Mouse (Mus musculus): ENCODE data around the gene Myo18b. TPM values are rescaled to one million over a fixed set of nuclear protein-coding genes. Genes with fewer than 3 reads are reported as not detected.

Myo18b gene
- polyA plus RNA-seq, 1 experiment from 2014 or later: 1.3 TPM

GRCm38 (mm10) chr5:112687100-112687818 lies 208.9 kb downstream of the Myo18b start:
- peak; percentile 56 for ATAC-seq (ENCODE audit: low read depth)
- Histone ChIP-seq H3K4me3 (ENCODE audit: low read depth, low read length) (no peak overlapping the region), H3K36me3 (ENCODE audit: control insufficient read depth, insufficient read depth, low read length) (no peaks in the 10 kb centered on the region), H3K4me2 (ENCODE audit: low read depth, low read length) (no peak overlapping the region), H3K4me1 (ENCODE audit: control insufficient read depth, insufficient read depth, low read length) (no peaks in the 10 kb centered on the region), H3K9me3 (ENCODE audit: control insufficient read depth, low read length) (no peaks in the 10 kb centered on the region), H3K27ac (ENCODE audit: low read depth, low read length) (no peak overlapping the region), H3K27me3 (ENCODE audit: control insufficient read depth, insufficient read depth, low read length) (no peaks in the 10 kb centered on the region), H3K9ac (replicated peaks; ENCODE audit: low read depth, low read length) (no peak overlapping the region)
- 52% methylated on average over 4 of the region's 4 CpGs for WGBS

- no peak overlapping the region for H3K4me3 ChIP-seq (ENCODE audit: low read depth, low read length)
- no peaks in the 10 kb centered on the region for H3K4me1 ChIP-seq (ENCODE audit: control insufficient read depth, insufficient read depth, low read length)
- H3K27ac ChIP-seq (ENCODE audit: low read depth, low read length): no peak overlapping the region
- H3K9ac ChIP-seq (replicated peaks; ENCODE audit: low read depth, low read length): no peak overlapping the region
- H3K36me3 ChIP-seq (ENCODE audit: control insufficient read depth, insufficient read depth, low read length): no peaks in the 10 kb centered on the region
- peak; percentile 69 for ATAC-seq (ENCODE audit: low read depth)
- no peaks in the 10 kb centered on the region for H3K9me3 ChIP-seq (ENCODE audit: control insufficient read depth, low read length)
- no peaks in the 10 kb centered on the region for H3K27me3 ChIP-seq (ENCODE audit: control insufficient read depth, insufficient read depth, low read length)
- no peak overlapping the region for H3K4me2 ChIP-seq (ENCODE audit: low read depth, low read length)
- 53% methylated on average over 14 of the region's 14 CpGs for WGBS
Observed at GRCm38 (mm10) chr5:112686309-112687099, 209.7 kb downstream of the Myo18b start.

GRCm38 (mm10) chr5:112679251-112679650 lies 216.9 kb downstream of the Myo18b start:
- Histone ChIP-seq H3K4me3 (ENCODE audit: low read depth, low read length) (no peak overlapping the region), H3K36me3 (ENCODE audit: control insufficient read depth, insufficient read depth, low read length) (no peaks in the 10 kb centered on the region), H3K9me3 (ENCODE audit: control insufficient read depth, low read length) (no peaks in the 10 kb centered on the region), H3K27me3 (ENCODE audit: control insufficient read depth, insufficient read depth, low read length) (no peaks in the 10 kb centered on the region), H3K4me2 (ENCODE audit: low read depth, low read length) (no peak overlapping the region), H3K4me1 (ENCODE audit: control insufficient read depth, insufficient read depth, low read length) (peaks cover 7% of the 10 kb centered on the region; the same call in 1 of the 2 replicates), H3K9ac (replicated peaks; ENCODE audit: low read depth, low read length) (no peak overlapping the region), H3K27ac (ENCODE audit: low read depth, low read length) (no peak overlapping the region)
- ATAC-seq (ENCODE audit: low read depth): no peak
- WGBS: 94% methylated on average over 2 of the region's 2 CpGs

DNA sequence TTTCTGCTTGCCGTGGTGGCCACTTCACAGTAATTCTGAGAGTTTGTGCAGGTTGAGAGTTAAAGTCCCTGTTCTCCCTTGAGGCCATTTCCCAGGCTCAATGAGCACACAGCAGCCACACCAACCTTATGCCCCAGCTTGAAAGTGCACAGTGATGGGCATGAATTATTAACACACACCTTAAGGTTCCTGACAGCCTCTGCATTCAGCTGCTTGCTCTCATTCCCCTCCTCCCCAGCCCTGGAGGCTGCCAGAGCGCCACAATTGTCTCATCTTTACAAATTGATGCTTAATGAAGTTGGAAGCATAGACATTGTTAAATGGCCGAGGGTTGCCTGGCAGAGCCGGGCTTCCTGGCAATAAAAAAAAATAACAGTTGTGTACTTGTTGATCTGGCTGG lies 218.0 kb downstream of the Myo18b start:
- H3K36me3 ChIP-seq (ENCODE audit: control insufficient read depth, insufficient read depth, low read length): no peaks in the 10 kb centered on the region
- H3K9ac ChIP-seq (replicated peaks; ENCODE audit: low read depth, low read length): no peak overlapping the region
- H3K4me2 ChIP-seq (ENCODE audit: low read depth, low read length): no peak overlapping the region
- H3K27me3 ChIP-seq (ENCODE audit: control insufficient read depth, insufficient read depth, low read length): no peaks in the 10 kb centered on the region
- no peak for ATAC-seq (ENCODE audit: low read depth)
- WGBS: 17% methylated on average over 4 of the region's 4 CpGs
- no peak overlapping the region for H3K4me3 ChIP-seq (ENCODE audit: low read depth, low read length)
- H3K27ac ChIP-seq (ENCODE audit: low read depth, low read length): peak overlapping the region; percentile 4; the same call in 1 of the 2 replicates
- H3K9me3 ChIP-seq (ENCODE audit: control insufficient read depth, low read length): no peaks in the 10 kb centered on the region
- H3K4me1 ChIP-seq (ENCODE audit: control insufficient read depth, insufficient read depth, low read length): peaks cover 7% of the 10 kb centered on the region; the same call in 1 of the 2 replicates

DNA sequence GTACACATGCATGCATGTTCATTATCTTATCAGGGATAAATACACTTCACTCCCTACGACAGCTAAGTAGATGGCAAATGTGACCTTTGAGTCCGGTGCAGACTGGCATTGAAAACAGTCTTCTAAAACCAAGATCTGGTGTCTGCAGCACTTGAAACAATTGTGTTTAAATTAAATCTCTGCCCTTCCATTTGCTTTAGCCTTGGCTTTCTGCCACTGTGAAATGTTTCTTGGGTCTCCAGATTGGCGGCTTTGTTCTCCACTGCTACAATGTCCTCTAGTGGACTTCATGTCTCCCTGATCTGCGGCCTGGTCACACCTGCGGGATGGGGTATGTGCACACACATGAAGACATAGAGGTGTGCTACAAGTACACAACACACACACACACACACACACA lies 221.4 kb downstream of the Myo18b start:
- Histone ChIP-seq H3K27ac (ENCODE audit: low read depth, low read length) (no peak overlapping the region), H3K27me3 (ENCODE audit: control insufficient read depth, insufficient read depth, low read length) (no peaks in the 10 kb centered on the region), H3K4me3 (ENCODE audit: low read depth, low read length) (no peak overlapping the region), H3K4me2 (ENCODE audit: low read depth, low read length) (no peak overlapping the region), H3K9ac (replicated peaks; ENCODE audit: low read depth, low read length) (no peak overlapping the region), H3K36me3 (ENCODE audit: control insufficient read depth, insufficient read depth, low read length) (no peaks in the 10 kb centered on the region), H3K4me1 (ENCODE audit: control insufficient read depth, insufficient read depth, low read length) (peaks cover 7% of the 10 kb centered on the region; the same call in 1 of the 2 replicates), H3K9me3 (ENCODE audit: control insufficient read depth, low read length) (no peaks in the 10 kb centered on the region)
- 85% methylated on average over 5 of the region's 5 CpGs for WGBS
- no peak for ATAC-seq (ENCODE audit: low read depth)

GRCm38 (mm10) chr5:112672457-112672856 lies 223.7 kb downstream of the Myo18b start:
- WGBS: 51% methylated on average over 7 of the region's 7 CpGs

GRCm38 (mm10) chr5:112671961-112672360 lies 224.2 kb downstream of the Myo18b start:
- no peak for ATAC-seq (ENCODE audit: low read depth)
- H3K36me3 ChIP-seq (ENCODE audit: control insufficient read depth, insufficient read depth, low read length): no peaks in the 10 kb centered on the region
- H3K27ac ChIP-seq (ENCODE audit: low read depth, low read length): no peak overlapping the region
- H3K4me1 ChIP-seq (ENCODE audit: control insufficient read depth, insufficient read depth, low read length): 0 out of 2 replicates have a peak, but pooled peaks cover 2% of the 10 kb centered on the region
- WGBS: 46% methylated on average over 2 of the region's 2 CpGs
- H3K9me3 ChIP-seq (ENCODE audit: control insufficient read depth, low read length): no peaks in the 10 kb centered on the region
- no peaks in the 10 kb centered on the region for H3K27me3 ChIP-seq (ENCODE audit: control insufficient read depth, insufficient read depth, low read length)
- no peak overlapping the region for H3K9ac ChIP-seq (replicated peaks; ENCODE audit: low read depth, low read length)
- H3K4me2 ChIP-seq (ENCODE audit: low read depth, low read length): no peak overlapping the region
- no peak overlapping the region for H3K4me3 ChIP-seq (ENCODE audit: low read depth, low read length)

More at GRCm38 (mm10) chr5:112672457-112672856, 223.7 kb downstream of the Myo18b start:
- no peaks in the 10 kb centered on the region for H3K27me3 ChIP-seq (ENCODE audit: control insufficient read depth, insufficient read depth, low read length)
- H3K9ac ChIP-seq (replicated peaks; ENCODE audit: low read depth, low read length): no peak overlapping the region
- H3K36me3 ChIP-seq (ENCODE audit: control insufficient read depth, insufficient read depth, low read length): no peaks in the 10 kb centered on the region
- no peak overlapping the region for H3K27ac ChIP-seq (ENCODE audit: low read depth, low read length)
- H3K4me3 ChIP-seq (ENCODE audit: low read depth, low read length): no peak overlapping the region
- H3K4me1 ChIP-seq (ENCODE audit: control insufficient read depth, insufficient read depth, low read length): no peaks in the 10 kb centered on the region
- H3K4me2 ChIP-seq (ENCODE audit: low read depth, low read length): no peak overlapping the region
- ATAC-seq (ENCODE audit: low read depth): no peak
- H3K9me3 ChIP-seq (ENCODE audit: control insufficient read depth, low read length): no peaks in the 10 kb centered on the region

GRCm38 (mm10) chr5:112667153-112667552 lies 229.0 kb downstream of the Myo18b start:
- H3K9ac ChIP-seq (replicated peaks; ENCODE audit: low read depth, low read length): no peak overlapping the region
- no peaks in the 10 kb centered on the region for H3K27me3 ChIP-seq (ENCODE audit: control insufficient read depth, insufficient read depth, low read length)
- H3K4me3 ChIP-seq (ENCODE audit: low read depth, low read length): no peak overlapping the region
- H3K9me3 ChIP-seq (ENCODE audit: control insufficient read depth, low read length): no peaks in the 10 kb centered on the region
- no peak overlapping the region for H3K27ac ChIP-seq (ENCODE audit: low read depth, low read length)
- no peaks in the 10 kb centered on the region for H3K36me3 ChIP-seq (ENCODE audit: control insufficient read depth, insufficient read depth, low read length)
- WGBS: 70% methylated on average over 8 of the region's 8 CpGs
- H3K4me2 ChIP-seq (ENCODE audit: low read depth, low read length): no peak overlapping the region
- ATAC-seq (ENCODE audit: low read depth): no peak
- H3K4me1 ChIP-seq (ENCODE audit: control insufficient read depth, insufficient read depth, low read length): 0 out of 2 replicates have a peak, but pooled peaks cover 2% of the 10 kb centered on the region

GRCm38 (mm10) chr5:112665661-112666060 lies 230.5 kb downstream of the Myo18b start:
- Histone ChIP-seq H3K4me1 (ENCODE audit: control insufficient read depth, insufficient read depth, low read length) (peaks cover 5% of the 10 kb centered on the region; the same call in 1 of the 2 replicates), H3K4me2 (ENCODE audit: low read depth, low read length) (no peak overlapping the region), H3K27ac (ENCODE audit: low read depth, low read length) (no peak overlapping the region), H3K4me3 (ENCODE audit: low read depth, low read length) (no peak overlapping the region), H3K27me3 (ENCODE audit: control insufficient read depth, insufficient read depth, low read length) (no peaks in the 10 kb centered on the region), H3K9me3 (ENCODE audit: control insufficient read depth, low read length) (no peaks in the 10 kb centered on the region), H3K9ac (replicated peaks; ENCODE audit: low read depth, low read length) (no peak overlapping the region), H3K36me3 (ENCODE audit: control insufficient read depth, insufficient read depth, low read length) (no peaks in the 10 kb centered on the region)
- no peak for ATAC-seq (ENCODE audit: low read depth)
- WGBS: 49% methylated on average over 7 of the region's 7 CpGs
